Mouse (Mus musculus): ENCODE data around the gene Vrk3. TPM values are rescaled to one million over a fixed set of nuclear protein-coding genes. Genes with fewer than 3 reads are reported as not detected.
"Not testable (repeated sequence)": the region's sequence is repeated elsewhere in the genome, so short reads cannot be mapped to it uniquely, and the experiment has no call there.

Vrk3 gene
- polyA plus RNA-seq (2015; fragmentation: Nextera tagmentation; extraction: Ambion mirVana), result 32.1 and 32.8 TPM in 2 replicates

- H3K4me2 ChIP-seq (ENCODE audit: low read depth, low read length), result peak within 1 kb of the TSS; percentile 91
- H3K27ac ChIP-seq (ENCODE audit: low read length), result peak within 1 kb of the TSS; percentile 96
- H3K9ac ChIP-seq (ENCODE audit: low read length), result peak within 1 kb of the TSS; percentile 84
- H3K4me1 ChIP-seq (ENCODE audit: control insufficient read depth, insufficient read depth, low read length), result peaks cover 14% of the 10 kb centered on the region
- no peaks in the 10 kb centered on the region for H3K9me3 ChIP-seq (replicated peaks; ENCODE audit: control insufficient read depth, low read length)
- ATAC-seq (ENCODE audit: insufficient read depth, low FRiP score), result peak; percentile 98
- H3K4me3 ChIP-seq (replicated peaks; ENCODE audit: low read length), result peak within 1 kb of the TSS; percentile 75
- H3K27me3 ChIP-seq (ENCODE audit: control insufficient read depth, insufficient read depth, low read length), result no peaks in the 10 kb centered on the region
- WGBS, result under 1% methylated on average over 44 of the region's 44 CpGs
- 0 out of 2 replicates have a peak, but pooled peaks cover 2% of the 10 kb centered on the region for H3K36me3 ChIP-seq (ENCODE audit: control insufficient read depth, insufficient read depth, low read length)
Observed at GRCm38 (mm10) chr7:44748101-44749044, at the start of gene Vrk3. Gene Vrk3 (plus strand): TSS chr7:44748413.

DNA sequence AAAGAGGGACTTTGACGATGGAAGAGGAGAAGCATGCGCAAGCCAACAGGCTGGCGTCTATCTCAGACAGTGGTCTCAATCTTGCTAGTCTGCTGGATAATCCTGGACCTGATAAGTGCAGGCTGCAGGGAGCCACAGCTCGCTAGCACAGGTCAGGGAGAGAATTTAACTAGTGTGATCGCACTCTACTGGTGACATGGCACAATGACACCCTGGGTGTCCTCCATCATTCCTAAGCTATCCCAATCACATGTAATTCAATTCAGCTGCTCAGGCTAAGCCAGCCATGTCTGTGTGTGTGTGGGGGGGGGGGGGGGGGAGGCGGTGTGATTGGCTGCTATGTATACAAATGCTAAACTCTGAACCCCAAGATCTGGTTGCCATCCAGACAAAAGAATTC is 46.3 kb upstream of the Vrk3 start:
- Histone ChIP-seq H3K4me3 (replicated peaks; ENCODE audit: low read length) (no peak overlapping the region), H3K27me3 (ENCODE audit: control insufficient read depth, insufficient read depth, low read length) (no peaks in the 10 kb centered on the region), H3K9ac (ENCODE audit: low read length) (no peak overlapping the region), H3K27ac (ENCODE audit: low read length) (no peak overlapping the region), H3K4me2 (ENCODE audit: low read depth, low read length) (no peak overlapping the region), H3K9me3 (replicated peaks; ENCODE audit: control insufficient read depth, low read length) (no peaks in the 10 kb centered on the region), H3K36me3 (ENCODE audit: control insufficient read depth, insufficient read depth, low read length) (no peaks in the 10 kb centered on the region), H3K4me1 (ENCODE audit: control insufficient read depth, insufficient read depth, low read length) (peaks cover 5% of the 10 kb centered on the region; the same call in 1 of the 2 replicates)
- ATAC-seq (ENCODE audit: insufficient read depth, low FRiP score), result 0 out of 2 replicates have a peak, but pooled peaks have one; percentile 27
- 11% methylated on average over 6 of the region's 6 CpGs for WGBS

DNA sequence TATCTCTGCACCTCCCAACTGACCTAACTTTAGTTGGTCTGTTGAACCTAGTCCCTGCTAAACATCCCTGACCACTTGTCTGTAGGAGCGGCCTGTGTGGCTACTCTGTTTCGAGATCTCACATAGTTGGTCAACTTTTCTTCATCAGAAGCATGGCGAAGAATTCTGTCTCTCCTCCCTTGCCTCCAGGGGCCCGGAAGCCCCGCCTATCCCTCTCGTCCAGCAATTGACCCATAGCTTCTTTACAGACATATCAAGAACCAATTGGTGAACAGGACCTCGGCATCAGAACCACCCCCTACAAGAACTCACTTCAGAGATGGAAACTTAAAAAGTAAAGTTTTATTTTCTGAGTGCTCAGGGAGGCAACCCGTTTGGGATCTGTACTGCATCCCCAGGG is 45.2 kb upstream of the Vrk3 start:
- Histone ChIP-seq H3K4me2 (ENCODE audit: low read depth, low read length) (no peak overlapping the region), H3K27me3 (ENCODE audit: control insufficient read depth, insufficient read depth, low read length) (no peaks in the 10 kb centered on the region), H3K4me3 (replicated peaks; ENCODE audit: low read length) (no peak overlapping the region), H3K27ac (ENCODE audit: low read length) (no peak overlapping the region), H3K36me3 (ENCODE audit: control insufficient read depth, insufficient read depth, low read length) (no peaks in the 10 kb centered on the region), H3K4me1 (ENCODE audit: control insufficient read depth, insufficient read depth, low read length) (no peaks in the 10 kb centered on the region), H3K9ac (ENCODE audit: low read length) (no peak overlapping the region), H3K9me3 (replicated peaks; ENCODE audit: control insufficient read depth, low read length) (no peaks in the 10 kb centered on the region)
- 76% methylated on average over 8 of the region's 8 CpGs for WGBS
- no peak for ATAC-seq (ENCODE audit: insufficient read depth, low FRiP score)

- Histone ChIP-seq H3K4me1 (ENCODE audit: control insufficient read depth, insufficient read depth, low read length) (no peaks in the 10 kb centered on the region), H3K9ac (ENCODE audit: low read length) (no peak overlapping the region), H3K9me3 (replicated peaks; ENCODE audit: control insufficient read depth, low read length) (no peaks in the 10 kb centered on the region), H3K27ac (ENCODE audit: low read length) (no peak overlapping the region), H3K4me2 (ENCODE audit: low read depth, low read length) (no peak overlapping the region), H3K36me3 (ENCODE audit: control insufficient read depth, insufficient read depth, low read length) (no peaks in the 10 kb centered on the region), H3K27me3 (ENCODE audit: control insufficient read depth, insufficient read depth, low read length) (no peaks in the 10 kb centered on the region), H3K4me3 (replicated peaks; ENCODE audit: low read length) (no peak overlapping the region)
- 55% methylated on average over 3 of the region's 3 CpGs for WGBS
- no peak for ATAC-seq (ENCODE audit: insufficient read depth, low FRiP score)
Observed at GRCm38 (mm10) chr7:44704363-44704762, 43.9 kb upstream of the Vrk3 start.

DNA sequence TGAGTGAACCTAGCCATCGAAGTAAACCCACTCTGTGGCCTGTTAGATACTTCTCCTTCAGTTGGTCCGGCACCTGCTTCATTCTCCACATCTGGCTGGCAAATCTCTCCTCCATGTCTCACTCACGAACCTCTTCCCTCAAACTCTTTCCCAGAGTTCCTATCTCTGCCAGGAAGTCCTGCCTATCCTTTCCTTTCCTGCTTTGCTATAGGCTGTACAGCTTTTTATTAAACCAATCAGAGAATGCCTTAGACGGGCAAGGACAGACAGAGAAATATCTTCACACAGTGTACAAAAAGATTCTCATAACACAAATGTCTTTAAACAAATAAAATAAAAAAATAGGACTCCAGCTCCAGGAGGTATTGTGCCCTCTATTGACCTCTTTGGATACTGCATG is 43.1 kb upstream of the Vrk3 start:
- H3K27ac ChIP-seq (ENCODE audit: low read length), result no peak overlapping the region
- H3K4me3 ChIP-seq (replicated peaks; ENCODE audit: low read length), result no peak overlapping the region
- H3K36me3 ChIP-seq (ENCODE audit: control insufficient read depth, insufficient read depth, low read length), result no peaks in the 10 kb centered on the region
- no peak overlapping the region for H3K4me2 ChIP-seq (ENCODE audit: low read depth, low read length)
- no peak overlapping the region for H3K9ac ChIP-seq (ENCODE audit: low read length)
- H3K9me3 ChIP-seq (replicated peaks; ENCODE audit: control insufficient read depth, low read length), result 0 out of 2 replicates have a peak, but pooled peaks cover 3% of the 10 kb centered on the region
- H3K4me1 ChIP-seq (ENCODE audit: control insufficient read depth, insufficient read depth, low read length), result no peaks in the 10 kb centered on the region
- WGBS, result 88% methylated on average over 4 of the region's 4 CpGs
- ATAC-seq (ENCODE audit: insufficient read depth, low FRiP score), result no peak
- no peaks in the 10 kb centered on the region for H3K27me3 ChIP-seq (ENCODE audit: control insufficient read depth, insufficient read depth, low read length)

DNA sequence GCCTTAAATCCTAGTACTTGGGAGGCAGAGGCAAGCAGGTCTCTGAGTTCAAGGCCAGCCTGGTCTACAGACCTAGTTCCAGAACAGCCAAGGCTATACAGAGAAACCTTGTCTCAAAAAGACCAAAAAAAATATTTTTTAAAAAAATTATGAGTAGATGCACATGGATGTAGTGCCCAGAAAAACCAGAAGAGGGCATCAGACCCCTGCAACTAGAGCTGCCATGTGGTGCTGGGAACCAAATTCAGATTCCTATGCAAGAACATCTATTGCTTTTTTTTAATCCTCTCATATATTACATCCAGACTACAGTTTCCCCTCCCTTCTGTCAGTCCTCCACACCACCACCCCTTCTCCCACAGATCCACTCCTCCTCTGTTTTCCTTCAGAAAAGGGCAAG is 41.9 kb upstream of the Vrk3 start:
- no peak overlapping the region for H3K4me2 ChIP-seq (ENCODE audit: low read depth, low read length)

GRCm38 (mm10) chr7:44707169-44707675 is 41.0 kb upstream of the Vrk3 start:
- Histone ChIP-seq H3K9me3 (replicated peaks; ENCODE audit: control insufficient read depth, low read length) (0 out of 2 replicates have a peak, but pooled peaks cover 4% of the 10 kb centered on the region), H3K4me3 (replicated peaks; ENCODE audit: low read length) (no peak overlapping the region), H3K4me1 (ENCODE audit: control insufficient read depth, insufficient read depth, low read length) (no peaks in the 10 kb centered on the region), H3K36me3 (ENCODE audit: control insufficient read depth, insufficient read depth, low read length) (no peaks in the 10 kb centered on the region), H3K4me2 (ENCODE audit: low read depth, low read length) (no peak overlapping the region), H3K9ac (ENCODE audit: low read length) (no peak overlapping the region), H3K27ac (ENCODE audit: low read length) (no peak overlapping the region), H3K27me3 (ENCODE audit: control insufficient read depth, insufficient read depth, low read length) (no peaks in the 10 kb centered on the region)
- no peak for ATAC-seq (ENCODE audit: insufficient read depth, low FRiP score)
- WGBS, result 85% methylated on average over 5 of the region's 5 CpGs

More for the DNA sequence above, 41.9 kb upstream of the Vrk3 start:
- H3K36me3 ChIP-seq (ENCODE audit: control insufficient read depth, insufficient read depth, low read length), result no peaks in the 10 kb centered on the region
- no peak overlapping the region for H3K4me3 ChIP-seq (replicated peaks; ENCODE audit: low read length)
- H3K9ac ChIP-seq (ENCODE audit: low read length), result no peak overlapping the region
- H3K27ac ChIP-seq (ENCODE audit: low read length), result no peak overlapping the region
- no peak for ATAC-seq (ENCODE audit: insufficient read depth, low FRiP score)
- 0 out of 2 replicates have a peak, but pooled peaks cover 4% of the 10 kb centered on the region for H3K9me3 ChIP-seq (replicated peaks; ENCODE audit: control insufficient read depth, low read length)
- H3K4me1 ChIP-seq (ENCODE audit: control insufficient read depth, insufficient read depth, low read length), result no peaks in the 10 kb centered on the region
- H3K27me3 ChIP-seq (ENCODE audit: control insufficient read depth, insufficient read depth, low read length), result no peaks in the 10 kb centered on the region

DNA sequence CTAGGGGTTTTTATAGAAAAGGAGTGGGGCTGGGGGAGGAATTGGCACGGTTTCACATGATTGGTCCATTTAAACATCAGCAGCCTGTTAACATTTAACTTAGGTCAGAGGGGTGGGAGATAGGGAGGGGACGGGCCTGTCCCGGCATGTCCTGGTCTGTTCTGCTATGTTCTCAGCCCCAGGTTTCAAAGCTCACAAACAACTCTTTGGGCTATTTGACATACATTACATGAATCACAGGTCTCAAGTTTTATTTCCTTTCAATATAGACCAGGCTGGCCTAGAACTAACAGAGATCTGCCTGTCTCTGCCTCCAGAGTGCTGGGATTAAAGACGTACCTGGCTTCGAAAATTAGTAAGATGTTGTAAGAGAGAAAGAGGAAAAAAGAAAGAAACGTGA is 40.1 kb upstream of the Vrk3 start:
- not testable (repeated sequence) for H3K4me1 ChIP-seq (ENCODE audit: control insufficient read depth, insufficient read depth, low read length); H3K27ac ChIP-seq (ENCODE audit: low read length); H3K9me3 ChIP-seq (replicated peaks; ENCODE audit: control insufficient read depth, low read length); H3K4me3 ChIP-seq (replicated peaks; ENCODE audit: low read length); H3K27me3 ChIP-seq (ENCODE audit: control insufficient read depth, insufficient read depth, low read length); ATAC-seq (ENCODE audit: insufficient read depth, low FRiP score); H3K9ac ChIP-seq (ENCODE audit: low read length); H3K4me2 ChIP-seq (ENCODE audit: low read depth, low read length); H3K36me3 ChIP-seq (ENCODE audit: control insufficient read depth, insufficient read depth, low read length)
- WGBS, result 79% methylated on average over 5 of the region's 6 CpGs

GRCm38 (mm10) chr7:44708574-44708973 is 39.6 kb upstream of the Vrk3 start, which contains the start of gene Izumo2:
Gene Izumo2 (plus strand): TSS chr7:44708742.
- H3K27ac ChIP-seq (ENCODE audit: low read length), result no peak within 1 kb of the TSS
- no peak within 1 kb of the TSS for H3K9ac ChIP-seq (ENCODE audit: low read length)
- no peak within 1 kb of the TSS for H3K4me3 ChIP-seq (replicated peaks; ENCODE audit: low read length)
- whole genome bisulfite sequencing, result 79% methylated on average over 14 of the region's 14 CpGs
- no peaks in the 10 kb centered on the region for H3K36me3 ChIP-seq (ENCODE audit: control insufficient read depth, insufficient read depth, low read length)
- H3K9me3 ChIP-seq (replicated peaks; ENCODE audit: control insufficient read depth, low read length), result 0 out of 2 replicates have a peak, but pooled peaks cover 4% of the 10 kb centered on the region
- no peak within 1 kb of the TSS for H3K4me2 ChIP-seq (ENCODE audit: low read depth, low read length)
- no peaks in the 10 kb centered on the region for H3K27me3 ChIP-seq (ENCODE audit: control insufficient read depth, insufficient read depth, low read length)
- H3K4me1 ChIP-seq (ENCODE audit: control insufficient read depth, insufficient read depth, low read length), result no peaks in the 10 kb centered on the region
- no peak for ATAC-seq (ENCODE audit: insufficient read depth, low FRiP score)

All from stomach, embryonic 16.5 days (tissue).